Mouse (Mus musculus) G1E (cell line): Measurements from ENCODE around the gene Rnf149. TPM values are rescaled to one million over a fixed set of nuclear protein-coding genes. Genes with fewer than 3 reads are reported as not detected.

ENCODE experiments used
- ATAC-seq: 2 replicates; pipeline ENCODE4 v1.8.0; 2016; ENCODE audit warnings: mild to moderate bottlenecking; ENCODE audit not compliant: insufficient number of reproducible peaks, poor library complexity, low FRiP score, severe bottlenecking; ENCODE audit errors: extremely low read depth
- DNase-seq: peaks from one replicate; pipeline ENCODE4 v3.0.0; 2012; ENCODE audit warnings: low spot score
- H3K27me3 ChIP-seq: 2 replicates; pipeline ENCODE4 v1.6.1; 2012; ENCODE audit warnings: mild to moderate bottlenecking, low read length, inconsistent platforms; ENCODE audit not compliant: insufficient read depth
- H3K36me3 ChIP-seq: replicated peaks from 2 replicates; pipeline ENCODE3; 2012; ENCODE audit warnings: mild to moderate bottlenecking, inconsistent platforms
- H3K4me1 ChIP-seq: 2 replicates; pipeline ENCODE4 v1.6.1; 2012; ENCODE audit warnings: low read depth, low read length, inconsistent platforms, mixed read lengths; ENCODE audit not compliant: insufficient read depth
- H3K4me3 ChIP-seq: 2 replicates; pipeline ENCODE4 v1.5.1; 2012; ENCODE audit warnings: low read depth, mild to moderate bottlenecking, inconsistent platforms, low read length, moderate library complexity, mixed read lengths
- H3K9me3 ChIP-seq: replicated peaks from 2 replicates; pipeline ENCODE4 v1.6.1; 2012; ENCODE audit warnings: inconsistent platforms
- CTCF ChIP-seq: IDR thresholded peaks from 2 replicates; pipeline ENCODE4 v1.5.1; 2012; ENCODE audit warnings: low read depth, low read length, inconsistent platforms, mixed read lengths
- GATA1 ChIP-seq: IDR thresholded peaks from 2 replicates; pipeline ENCODE4 v1.6.1; 2012; ENCODE audit warnings: borderline replicate concordance, low read length, inconsistent platforms, mixed read lengths
- GATA2 ChIP-seq: IDR thresholded peaks from 2 replicates; pipeline ENCODE4 v1.6.1; 2012; ENCODE audit warnings: low read depth, low read length, inconsistent platforms, borderline replicate concordance
- POLR2AphosphoS5 ChIP-seq: IDR thresholded peaks from 2 replicates; pipeline ENCODE4 v1.6.1; 2012; ENCODE audit warnings: low read depth, low read length, inconsistent platforms; ENCODE audit not compliant: insufficient replicate concordance
- TAL1 ChIP-seq: conservative IDR thresholded peaks from 2 replicates; pipeline ENCODE4 v1.6.1; 2012; ENCODE audit warnings: low read depth, low read length, inconsistent platforms, mixed read lengths
- polyA plus RNA-seq: library from polyadenylated mRNA; stranded (reverse); fragments of >175 nt; gene quantifications from 2 replicates; pipeline ENCODE4 v1.2.3, GENCODE M21; 2012
- total RNA-seq, 2 experiments: library from RNA; stranded (forward) in 1 of 2; stranded (reverse) in 1 of 2; fragments of 200-1000 nt in 1 of 2; fragments of >200 nt in 1 of 2; fragmentation: Nextera tagmentation in 1 of 2; gene quantifications; 2 replicates each; pipeline ENCODE4 v1.2.3; 2014 to 2017

Rnf149 gene
- total and polyA plus RNA-seq, 3 experiments: 67.1 to 93.6 (median 86.8) TPM

- DNase-seq: no peak
- TF ChIP-seq GATA1: no peak
- TF ChIP-seq GATA2: no peak
- TF ChIP-seq CTCF: no peak
- no peak for TF ChIP-seq POLR2AphosphoS5
- no peak for TF ChIP-seq TAL1
- H3K4me3 ChIP-seq: no peak overlapping the region
- H3K4me1 ChIP-seq: peaks cover 3% of the 10 kb centered on the region; the same call in 1 of the 2 replicates
- ATAC-seq: no peak
- no peaks in the 10 kb centered on the region for H3K36me3 ChIP-seq
- H3K9me3 ChIP-seq: peaks cover 9% of the 10 kb centered on the region
- H3K27me3 ChIP-seq: peaks cover 38% of the 10 kb centered on the region
Observed at GRCm38 (mm10) chr1:39515303-39515991, 61.8 kb downstream of the Rnf149 start.

DNA sequence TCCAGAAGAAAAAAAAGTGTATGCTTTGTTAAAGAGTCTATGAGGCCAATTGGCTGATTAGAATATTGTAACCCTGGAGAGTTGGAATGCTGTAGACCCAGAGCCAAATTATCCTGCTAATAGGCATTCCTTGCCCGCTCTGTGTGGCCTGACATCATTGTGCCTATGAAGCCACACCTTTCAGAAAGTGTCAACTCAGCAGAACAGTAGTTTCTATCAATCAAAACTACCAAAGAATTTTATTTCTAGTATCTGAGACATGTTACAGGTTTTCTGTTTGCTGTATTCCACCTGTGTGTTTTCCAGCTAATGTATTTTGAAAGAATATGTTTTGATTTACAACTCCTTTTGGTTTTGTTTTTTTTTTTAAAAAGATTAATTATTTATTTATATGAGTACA lies 65.0 kb downstream of the Rnf149 start:
- no peak for DNase-seq
- Histone ChIP-seq H3K4me3 (no peak overlapping the region), H3K27me3 (peaks cover 51% of the 10 kb centered on the region), H3K4me1 (peaks cover 5% of the 10 kb centered on the region; the same call in 1 of the 2 replicates), H3K36me3 (no peaks in the 10 kb centered on the region), H3K9me3 (no peaks in the 10 kb centered on the region)
- no peak for TF ChIP-seq POLR2AphosphoS5
- TF ChIP-seq TAL1: no peak
- no peak for TF ChIP-seq GATA1
- no peak for TF ChIP-seq GATA2
- no peak for TF ChIP-seq CTCF
- no peak for ATAC-seq

DNA sequence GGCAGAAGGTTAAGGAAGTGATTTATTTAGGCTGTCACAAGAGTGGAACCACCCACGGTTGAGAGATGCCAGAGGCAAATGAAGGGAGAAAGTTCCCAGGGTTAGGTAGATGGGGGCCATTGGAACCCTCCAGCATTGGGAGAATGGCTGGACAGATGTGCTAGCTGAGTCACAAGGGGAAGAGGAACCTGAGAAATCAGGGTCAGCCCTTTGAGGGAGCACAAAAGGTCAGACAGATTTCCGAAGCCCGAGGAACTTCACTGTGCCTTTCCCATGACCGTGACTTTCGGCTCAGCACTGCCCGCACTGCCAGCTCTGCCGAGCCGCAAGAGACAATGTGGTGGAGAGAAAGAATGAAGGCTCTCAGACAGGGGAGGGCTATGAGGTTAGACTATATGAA lies 65.4 kb downstream of the Rnf149 start:
- no peak for DNase-seq
- peaks cover 3% of the 10 kb centered on the region; the same call in 1 of the 2 replicates for H3K4me1 ChIP-seq
- TF ChIP-seq GATA1 (no peak), GATA2 (no peak), CTCF (no peak), TAL1 (no peak), POLR2AphosphoS5 (no peak)
- no peak for ATAC-seq
- peaks cover 52% of the 10 kb centered on the region for H3K27me3 ChIP-seq
- H3K4me3 ChIP-seq: no peak overlapping the region
- no peaks in the 10 kb centered on the region for H3K9me3 ChIP-seq
- H3K36me3 ChIP-seq: no peaks in the 10 kb centered on the region

GRCm38 (mm10) chr1:39505600-39505999 lies 71.6 kb downstream of the Rnf149 start:
- Histone ChIP-seq H3K27me3 (peaks cover 52% of the 10 kb centered on the region), H3K9me3 (no peaks in the 10 kb centered on the region), H3K4me1 (peaks cover 6% of the 10 kb centered on the region; the same call in 1 of the 2 replicates), H3K4me3 (no peak overlapping the region), H3K36me3 (no peaks in the 10 kb centered on the region)
- TF ChIP-seq GATA1 (no peak), TAL1 (no peak), POLR2AphosphoS5 (no peak)
- DNase-seq: no peak
- no peak for ATAC-seq

DNA sequence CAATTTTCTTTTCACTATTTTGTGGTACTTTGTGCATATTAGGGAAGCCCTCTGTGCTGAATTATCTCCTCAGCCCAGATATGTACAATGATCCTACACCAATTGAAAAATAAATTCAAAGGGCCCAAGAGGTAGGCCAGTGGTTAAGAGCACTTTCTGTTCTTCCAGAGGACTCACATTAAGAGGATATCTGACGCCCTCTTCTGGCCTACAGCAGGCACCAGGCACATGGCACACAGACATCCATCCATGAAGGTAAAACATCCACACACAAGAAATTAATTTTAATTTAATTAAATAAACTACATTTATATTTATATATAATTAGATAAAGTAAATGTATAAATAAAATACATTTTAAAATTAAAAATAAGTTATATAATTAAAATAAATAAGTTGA lies 72.9 kb downstream of the Rnf149 start:
- Histone ChIP-seq H3K4me3 (no peak overlapping the region), H3K4me1 (peaks cover 12% of the 10 kb centered on the region), H3K36me3 (no peaks in the 10 kb centered on the region), H3K9me3 (no peaks in the 10 kb centered on the region), H3K27me3 (peaks cover 54% of the 10 kb centered on the region)
- DNase-seq (no peak), ATAC-seq (no peak)
- TF ChIP-seq TAL1 (no peak), POLR2AphosphoS5 (no peak), GATA1 (no peak)

- no peak for DNase-seq
- TF ChIP-seq GATA2 (no peak), TAL1 (no peak), GATA1 (no peak), CTCF (no peak), POLR2AphosphoS5 (no peak)
- H3K36me3 ChIP-seq: no peaks in the 10 kb centered on the region
- H3K4me3 ChIP-seq: no peak overlapping the region
- peaks cover 12% of the 10 kb centered on the region for H3K4me1 ChIP-seq
- ATAC-seq: no peak
- H3K27me3 ChIP-seq: peaks cover 55% of the 10 kb centered on the region
- no peaks in the 10 kb centered on the region for H3K9me3 ChIP-seq
Observed at GRCm38 (mm10) chr1:39502817-39503633, 74.2 kb downstream of the Rnf149 start.

Other genes starting within 250 kb of the Rnf149 start
- 2,463 and 2,512 TPM in 2 replicates for gene Rpl31, start 209.6 kb downstream of the Rnf149 start, total RNA-seq (2014; fragmentation: Nextera tagmentation)
- 739 and 825 TPM in 2 replicates for gene Rpl31, start 209.6 kb downstream of the Rnf149 start, total RNA-seq (2017)
- gene Rpl31, start 209.6 kb downstream of the Rnf149 start, polyA plus RNA-seq: 438 and 479 TPM in 2 replicates
- gene Tbc1d8, start 98.7 kb downstream of the Rnf149 start, total RNA-seq (2014; fragmentation: Nextera tagmentation): 3.5 and 5.7 TPM in 2 replicates
- gene Tbc1d8, start 98.7 kb downstream of the Rnf149 start, total RNA-seq (2017): 6.9 and 8.4 TPM in 2 replicates
- gene Tbc1d8, start 98.7 kb downstream of the Rnf149 start, polyA plus RNA-seq: 3.9 TPM in 2 replicates
- 44.8 and 46.5 TPM in 2 replicates for gene Cnot11, start 42.4 kb downstream of the Rnf149 start, total RNA-seq (2014; fragmentation: Nextera tagmentation)
- 37.9 and 41.2 TPM in 2 replicates for gene Cnot11, start 42.4 kb downstream of the Rnf149 start, total RNA-seq (2017)
- gene Cnot11, start 42.4 kb downstream of the Rnf149 start, polyA plus RNA-seq: 117 and 176 TPM in 2 replicates
- not detected in 2 replicates for gene Creg2, start 74.1 kb upstream of the Rnf149 start, total RNA-seq (2014; fragmentation: Nextera tagmentation)
- gene Creg2, start 74.1 kb upstream of the Rnf149 start, total RNA-seq (2017): 0.05 and 0.06 TPM in 2 replicates
- gene Creg2, start 74.1 kb upstream of the Rnf149 start, polyA plus RNA-seq: not detected in 2 replicates
- gene Rfx8, start 143.6 kb upstream of the Rnf149 start, total RNA-seq (2014; fragmentation: Nextera tagmentation): not detected in 2 replicates
- gene Rfx8, start 143.6 kb upstream of the Rnf149 start, total RNA-seq (2017): 0.22 TPM in 1 of 2 replicates, not detected in the other
- gene Rfx8, start 143.6 kb upstream of the Rnf149 start, polyA plus RNA-seq: not detected in 2 replicates
- gene Gm3646, start 227.9 kb upstream of the Rnf149 start, total RNA-seq (2014; fragmentation: Nextera tagmentation): not detected in 2 replicates
- not detected in 2 replicates for gene Gm3646, start 227.9 kb upstream of the Rnf149 start, total RNA-seq (2017)
- gene Gm3646, start 227.9 kb upstream of the Rnf149 start, polyA plus RNA-seq: not detected in 2 replicates